Mouse (Mus musculus) urinary bladder, postnatal 10 days (tissue): Measurements from ENCODE around the gene Npdc1.
A peak's percentile ranks its signal among the peaks of the same experiment; 100 is the strongest.
"Not testable (repeated sequence)": the region's sequence is repeated elsewhere in the genome, so short reads cannot be mapped to it uniquely, and the experiment has no call there.

Source experiments
- DNase-seq: peaks from one replicate; pipeline ENCODE4 v3.0.0; 2022; ENCODE audit warnings: low spot score

Npdc1 gene

DNA sequence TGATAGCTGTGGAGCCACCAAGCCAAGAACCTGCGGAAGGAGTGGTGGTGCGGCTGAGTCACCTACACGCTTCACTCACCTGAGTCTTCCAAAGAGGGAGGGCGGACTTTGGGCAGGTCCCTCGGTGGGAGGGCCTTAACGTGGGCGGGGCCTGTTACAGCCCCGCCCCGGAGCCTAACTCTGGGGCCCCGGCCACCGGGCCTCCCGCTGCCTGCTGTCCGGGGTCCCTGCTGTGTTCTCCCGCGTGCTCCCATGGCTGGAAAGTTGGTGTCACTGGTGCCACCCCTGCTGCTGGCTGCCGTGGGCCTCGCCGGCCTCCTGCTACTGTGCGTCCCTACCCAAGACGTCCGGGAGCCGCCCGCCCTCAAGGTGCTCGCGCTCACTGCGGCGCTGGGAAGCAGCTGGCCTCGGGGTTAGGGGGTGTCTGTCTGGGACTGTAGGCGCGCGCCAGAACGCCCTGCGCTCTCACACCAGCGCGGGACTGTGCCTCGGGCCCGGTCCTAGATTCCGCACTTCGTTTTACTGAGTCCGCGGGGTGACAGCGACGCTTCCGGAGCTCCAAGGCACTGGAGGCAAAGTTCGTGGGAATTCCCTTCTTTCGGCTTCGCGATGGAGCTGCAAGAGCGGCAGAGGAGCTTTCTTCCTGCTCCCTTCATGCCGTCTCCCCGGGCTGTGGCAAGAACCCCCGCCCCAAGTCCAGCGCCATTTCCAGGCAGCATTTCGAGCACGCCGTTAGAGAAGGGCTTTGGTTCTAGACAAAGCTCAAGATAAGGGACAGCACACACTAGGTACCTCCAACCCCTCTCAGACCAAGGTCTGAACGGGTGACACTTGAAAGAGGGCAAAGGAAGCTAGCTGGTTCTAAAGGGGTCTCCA is 3.2 kb upstream of the Npdc1 start, which contains the start of gene Entpd2:
TSS of gene Entpd2 (plus strand) at position 154 of the 876 bp plus-strand sequence.
- DNase-seq: no peak

DNA sequence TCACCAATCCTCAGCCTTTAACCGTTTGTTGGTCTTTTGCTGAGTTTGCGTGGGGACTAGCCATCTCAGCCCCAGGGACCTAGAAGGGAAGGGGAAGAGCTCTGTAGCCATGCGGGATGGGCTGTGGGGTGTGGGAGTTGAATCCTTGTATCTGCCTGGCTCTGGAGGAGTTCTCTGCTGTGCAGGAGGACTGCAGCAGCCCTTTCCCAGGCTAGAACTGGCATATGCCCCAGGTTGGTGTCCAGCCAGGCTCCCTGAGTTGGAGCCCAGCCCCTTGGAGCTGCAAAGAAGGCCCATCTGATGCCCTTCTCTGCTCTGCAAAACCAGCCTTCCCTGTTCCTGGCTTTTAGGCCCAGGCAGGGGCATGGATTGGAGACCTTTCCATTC is 2.6 kb upstream of the Npdc1 start:
- no peak for DNase-seq

DNA sequence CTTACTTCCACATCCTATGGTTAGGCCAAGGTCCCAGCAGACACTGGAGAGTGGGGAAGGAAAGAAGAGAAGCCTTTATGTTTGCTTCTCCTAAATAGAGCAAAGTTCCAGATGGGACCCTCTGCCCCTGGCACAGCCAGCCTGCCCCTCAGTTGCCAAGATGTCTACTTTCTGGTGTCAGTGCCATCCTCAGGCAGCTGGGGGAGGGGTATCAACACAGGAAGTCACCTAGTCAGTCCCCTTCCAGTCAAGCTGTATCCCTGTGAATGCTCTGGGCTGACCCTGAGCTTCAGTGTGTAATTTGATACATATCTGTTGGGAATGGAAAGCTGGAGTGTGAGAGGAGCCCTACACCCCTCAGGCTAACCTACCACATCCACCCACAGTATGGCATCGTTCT is 2.1 kb upstream of the Npdc1 start:
- DNase-seq: no peak

DNA sequence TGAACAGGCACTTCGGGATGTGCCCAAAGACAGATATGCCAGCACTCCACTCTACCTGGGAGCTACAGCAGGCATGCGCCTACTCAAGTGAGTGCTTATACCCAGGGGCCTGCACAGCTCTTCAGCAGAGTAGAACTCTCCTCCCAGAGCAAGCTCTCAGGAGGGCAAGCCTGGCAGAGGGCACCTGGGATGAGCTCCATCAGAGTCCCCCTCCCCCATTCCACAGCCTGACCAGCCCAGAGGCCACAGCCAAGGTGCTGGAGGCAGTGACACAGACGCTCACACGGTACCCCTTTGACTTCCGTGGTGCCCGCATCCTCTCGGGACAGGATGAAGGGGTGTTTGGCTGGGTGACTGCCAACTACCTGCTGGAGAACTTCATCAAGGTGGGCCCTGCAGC is 1.1 kb upstream of the Npdc1 start:
- no peak for DNase-seq

DNA sequence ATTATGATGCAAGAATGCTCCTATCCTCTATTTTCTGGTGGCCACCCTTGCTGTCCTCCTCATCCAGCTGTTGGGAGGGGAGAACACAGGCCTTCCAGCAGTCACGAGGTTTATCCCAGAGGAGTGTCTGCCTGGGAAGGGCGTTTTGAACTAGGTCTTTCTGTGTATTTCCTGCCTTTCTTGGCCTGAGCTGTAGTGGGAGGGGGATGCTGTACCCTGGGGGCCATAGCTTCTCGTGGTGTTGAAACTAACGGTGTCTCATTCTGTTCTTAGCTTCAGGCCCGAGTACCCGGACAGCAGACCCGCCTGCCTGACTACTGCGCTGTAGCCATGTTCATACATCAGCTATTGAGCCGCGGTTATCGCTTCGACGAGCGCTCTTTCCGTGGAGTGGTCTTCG is 1.1 kb downstream of the Npdc1 start:
- DNase-seq: no peak

DNA sequence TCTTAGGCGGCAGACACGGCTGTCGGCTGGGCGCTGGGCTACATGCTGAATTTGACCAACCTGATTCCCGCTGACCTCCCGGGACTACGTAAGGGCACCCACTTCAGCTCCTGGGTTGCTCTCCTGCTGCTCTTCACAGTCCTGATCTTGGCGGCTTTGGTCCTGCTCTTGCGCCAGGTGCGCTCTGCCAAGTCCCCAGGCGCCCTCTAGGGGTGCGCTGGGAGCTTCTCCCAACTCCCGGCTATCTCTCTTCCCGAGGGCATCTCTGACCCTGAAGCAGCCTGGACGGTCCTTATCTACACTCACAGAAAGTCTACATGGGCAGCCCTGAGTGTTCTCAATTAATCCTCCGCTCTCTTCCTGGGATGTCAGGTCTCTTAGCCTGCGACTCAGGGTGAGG is 1.6 kb downstream of the Npdc1 start:
- DNase-seq: no peak

DNA sequence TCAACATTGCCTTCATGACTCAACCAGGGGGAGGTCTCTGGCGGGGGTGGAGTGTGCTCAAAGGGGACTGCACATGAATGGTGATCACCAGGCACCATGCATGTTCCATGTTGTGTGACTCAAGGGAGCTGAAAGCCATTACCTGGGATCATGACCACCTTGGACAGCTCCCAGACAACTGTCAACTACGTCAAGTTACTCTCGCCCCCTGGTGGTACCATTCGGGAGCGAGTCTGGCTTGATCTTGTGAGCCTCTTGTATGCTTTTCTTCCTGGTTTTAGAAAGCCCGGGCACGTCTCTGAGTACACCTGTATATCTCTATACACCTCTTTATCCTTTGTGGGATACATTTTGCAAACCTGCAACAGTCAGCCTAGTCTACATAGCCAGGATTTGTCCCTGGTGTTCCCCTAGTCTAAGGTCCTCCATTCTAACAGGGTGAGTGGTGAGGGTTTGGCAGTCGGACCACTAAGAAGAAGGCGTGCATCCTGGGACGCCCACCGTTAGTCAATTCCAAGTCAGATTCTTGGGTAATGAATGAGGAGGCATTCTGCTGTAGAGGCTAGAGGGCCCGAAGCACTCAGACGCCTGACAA is 3.3 kb downstream of the Npdc1 start:
- peak; percentile 44 for DNase-seq

- peak; percentile 25 for DNase-seq
Measured at GRCm38 (mm10) chr2:25402972-25403601, 3.9 kb downstream of the Npdc1 start.

GRCm38 (mm10) chr2:25403994-25404393 is 4.8 kb downstream of the Npdc1 start:
- DNase-seq: no peak

DNA sequence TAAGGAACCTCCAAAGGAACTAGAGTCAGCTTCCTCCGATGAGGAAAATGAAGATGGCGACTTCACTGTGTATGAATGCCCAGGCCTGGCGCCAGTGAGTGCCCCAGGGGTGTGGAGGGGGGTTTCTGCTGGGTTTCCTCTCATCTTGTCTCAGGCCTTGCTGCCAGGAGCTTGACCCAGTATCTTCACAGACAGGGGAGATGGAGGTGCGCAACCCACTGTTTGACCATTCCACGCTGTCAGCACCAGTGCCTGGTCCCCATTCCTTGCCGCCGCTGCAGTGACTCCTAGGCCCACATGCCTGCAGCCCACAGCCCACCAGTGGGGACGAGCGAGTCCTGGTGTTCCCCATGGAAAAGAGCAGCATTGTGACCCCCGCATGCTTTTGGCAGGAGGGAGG is 9.8 kb downstream of the Npdc1 start:
- no peak for DNase-seq

GRCm38 (mm10) chr2:25413436-25413835 is 14.3 kb downstream of the Npdc1 start:
- not testable (repeated sequence) for DNase-seq

DNA sequence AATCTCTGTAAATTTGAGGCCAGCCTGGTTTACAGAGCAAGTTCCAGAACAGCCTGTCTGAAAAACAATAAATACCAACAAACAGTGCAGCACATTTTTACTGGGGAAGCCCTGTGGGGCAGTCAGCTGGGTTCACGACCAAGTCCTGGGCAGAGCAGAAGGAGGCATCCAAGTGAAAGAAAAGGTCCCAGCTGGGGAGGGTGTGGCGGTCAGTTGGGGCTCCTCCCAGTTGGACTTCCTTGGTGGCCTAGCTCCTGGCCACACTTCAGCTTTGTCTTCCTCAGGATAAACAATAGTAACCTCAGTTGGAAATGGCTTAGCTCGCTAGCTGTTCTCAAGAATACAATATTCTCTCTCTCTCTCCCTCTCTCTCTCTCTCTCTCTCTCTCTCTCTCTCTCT is 18.3 kb downstream of the Npdc1 start:
- no peak for DNase-seq

DNA sequence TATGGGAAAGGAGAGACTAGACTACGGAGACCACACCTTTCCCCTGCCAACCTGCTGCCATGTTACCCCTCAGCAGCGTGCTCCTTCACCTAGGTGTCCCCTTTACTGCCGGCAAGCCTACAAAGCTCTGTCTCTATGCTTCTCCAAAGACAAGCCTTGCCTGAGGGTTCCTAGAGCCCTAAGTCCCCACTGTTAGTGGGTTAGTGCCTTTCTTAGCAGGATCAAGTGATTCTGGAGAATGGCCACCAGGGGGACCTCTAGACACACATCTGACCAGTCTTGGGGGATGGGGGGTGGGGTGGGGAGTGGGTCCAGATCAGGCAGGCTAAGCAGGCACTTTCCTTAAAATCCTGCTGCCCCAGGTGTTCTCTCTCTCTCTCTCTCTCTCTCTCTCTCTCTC is 22.7 kb downstream of the Npdc1 start:
- no peak for DNase-seq

DNA sequence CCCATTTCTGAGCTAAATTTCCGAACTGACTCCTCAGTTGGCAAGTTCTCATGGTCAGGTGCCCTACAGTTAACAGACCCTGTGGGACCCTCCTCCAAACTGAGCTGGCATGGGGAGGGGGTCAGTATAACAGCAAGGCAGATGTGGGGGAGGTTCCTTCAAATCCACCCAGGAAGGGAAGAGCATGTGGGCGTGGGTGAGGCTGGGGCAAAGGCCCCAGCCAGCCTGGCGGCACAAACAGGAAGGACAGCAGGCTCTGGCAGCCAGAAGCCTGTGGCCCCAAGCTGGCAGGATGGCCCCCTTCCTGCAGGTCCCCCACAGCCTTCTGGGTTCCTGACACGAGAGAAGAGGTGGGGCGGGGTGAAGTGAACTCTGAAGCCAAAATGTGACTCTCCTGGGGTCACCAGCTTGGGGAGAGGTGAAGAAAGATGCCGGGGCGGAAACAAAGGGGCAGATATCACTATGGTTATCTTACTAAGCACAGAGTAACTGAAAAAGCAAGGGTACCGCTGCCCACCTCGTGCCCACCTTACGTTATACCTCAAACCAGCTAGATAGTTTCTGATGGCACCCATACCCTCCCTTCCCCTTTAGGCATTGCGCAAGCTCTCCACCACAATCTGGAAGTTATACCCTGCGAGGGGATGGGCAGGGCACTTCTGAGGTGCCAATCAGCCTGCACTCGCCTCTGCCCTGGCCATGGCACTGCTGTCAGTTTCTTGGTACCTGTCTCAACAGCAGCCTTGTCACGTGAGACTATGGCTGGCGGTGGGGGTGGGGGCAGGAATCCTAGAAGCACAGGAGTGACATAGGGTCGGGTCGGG is 23.6 kb downstream of the Npdc1 start, which contains the start of gene Fut7:
TSS of gene Fut7 (plus strand) at position 681 of the 824 bp plus-strand sequence.
- DNase-seq: no peak

DNA sequence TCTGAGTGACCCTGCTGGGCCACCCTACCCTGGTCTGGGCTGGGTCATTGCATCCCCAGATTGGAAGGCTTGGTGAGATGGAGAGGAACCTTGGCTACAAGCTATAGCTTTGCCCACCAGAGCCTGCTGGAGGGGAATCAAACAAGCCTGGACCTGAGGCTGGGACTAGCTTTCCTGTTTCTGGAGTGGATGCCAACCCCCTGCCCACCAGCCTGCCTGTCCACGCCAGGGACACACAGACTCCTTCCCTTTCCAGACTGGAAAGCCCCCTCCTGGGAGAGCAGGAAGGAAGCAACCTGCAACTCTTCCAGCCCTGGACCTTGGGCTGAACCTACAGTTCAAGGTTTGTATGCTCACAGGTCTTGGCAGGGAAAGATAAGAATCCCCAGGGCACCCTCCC is 24.5 kb downstream of the Npdc1 start:
- DNase-seq: no peak

DNA sequence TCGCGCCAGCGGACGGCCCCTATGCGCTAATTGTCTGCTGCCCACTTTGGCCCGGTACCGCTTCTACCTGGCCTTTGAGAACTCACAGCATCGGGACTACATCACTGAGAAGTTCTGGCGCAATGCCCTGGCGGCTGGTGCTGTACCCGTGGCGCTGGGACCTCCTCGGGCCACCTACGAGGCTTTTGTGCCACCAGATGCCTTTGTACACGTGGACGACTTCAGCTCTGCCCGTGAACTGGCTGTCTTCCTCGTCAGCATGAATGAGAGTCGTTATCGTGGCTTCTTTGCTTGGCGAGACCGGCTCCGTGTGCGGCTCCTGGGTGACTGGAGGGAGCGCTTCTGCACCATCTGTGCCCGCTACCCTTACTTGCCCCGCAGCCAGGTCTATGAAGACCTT is 26.3 kb downstream of the Npdc1 start:
- no peak for DNase-seq

DNA sequence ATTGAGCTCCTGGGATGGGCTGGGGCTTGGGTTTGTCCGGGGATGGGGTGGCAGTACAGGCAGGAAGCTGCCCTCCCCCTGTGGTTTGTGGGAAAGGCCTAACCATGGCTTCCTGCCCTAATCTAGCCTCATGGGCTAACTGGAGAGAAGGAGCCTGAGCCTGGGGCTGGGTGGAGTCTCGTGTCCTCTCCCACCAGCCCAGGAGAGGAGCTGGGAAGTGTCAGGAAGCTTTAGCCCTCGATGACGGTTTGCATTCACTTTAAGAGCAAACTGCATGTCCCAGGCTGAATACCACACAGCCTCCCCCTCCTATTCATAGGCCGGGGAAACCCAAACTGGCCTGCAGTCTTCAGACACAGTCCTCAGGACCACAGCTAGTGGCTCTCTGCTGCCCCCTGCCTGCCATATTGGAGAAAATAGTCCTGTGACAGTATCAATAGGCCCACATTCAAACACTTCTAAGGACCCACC is 27.6 kb downstream of the Npdc1 start:
- no peak for DNase-seq

DNA sequence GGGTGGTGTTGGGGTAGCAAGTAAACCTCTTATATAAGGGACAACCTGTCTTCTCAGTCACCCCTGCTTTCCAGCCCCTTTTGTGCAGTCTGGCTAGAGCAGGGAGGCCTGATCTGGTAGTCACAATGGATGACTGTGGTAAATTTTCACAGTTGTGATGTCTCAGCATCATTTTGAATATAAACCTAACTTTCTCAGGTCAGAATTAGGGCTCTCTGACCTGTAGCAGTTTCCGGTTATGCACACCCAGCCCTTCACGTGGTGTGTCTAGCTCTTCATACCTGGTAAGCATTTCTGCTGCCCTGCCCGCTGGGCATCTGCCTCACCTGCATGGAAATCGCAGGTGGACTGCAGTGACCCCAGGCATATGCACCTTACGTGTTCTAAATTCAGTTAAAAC is 28.1 kb downstream of the Npdc1 start:
- DNase-seq: no peak

DNA sequence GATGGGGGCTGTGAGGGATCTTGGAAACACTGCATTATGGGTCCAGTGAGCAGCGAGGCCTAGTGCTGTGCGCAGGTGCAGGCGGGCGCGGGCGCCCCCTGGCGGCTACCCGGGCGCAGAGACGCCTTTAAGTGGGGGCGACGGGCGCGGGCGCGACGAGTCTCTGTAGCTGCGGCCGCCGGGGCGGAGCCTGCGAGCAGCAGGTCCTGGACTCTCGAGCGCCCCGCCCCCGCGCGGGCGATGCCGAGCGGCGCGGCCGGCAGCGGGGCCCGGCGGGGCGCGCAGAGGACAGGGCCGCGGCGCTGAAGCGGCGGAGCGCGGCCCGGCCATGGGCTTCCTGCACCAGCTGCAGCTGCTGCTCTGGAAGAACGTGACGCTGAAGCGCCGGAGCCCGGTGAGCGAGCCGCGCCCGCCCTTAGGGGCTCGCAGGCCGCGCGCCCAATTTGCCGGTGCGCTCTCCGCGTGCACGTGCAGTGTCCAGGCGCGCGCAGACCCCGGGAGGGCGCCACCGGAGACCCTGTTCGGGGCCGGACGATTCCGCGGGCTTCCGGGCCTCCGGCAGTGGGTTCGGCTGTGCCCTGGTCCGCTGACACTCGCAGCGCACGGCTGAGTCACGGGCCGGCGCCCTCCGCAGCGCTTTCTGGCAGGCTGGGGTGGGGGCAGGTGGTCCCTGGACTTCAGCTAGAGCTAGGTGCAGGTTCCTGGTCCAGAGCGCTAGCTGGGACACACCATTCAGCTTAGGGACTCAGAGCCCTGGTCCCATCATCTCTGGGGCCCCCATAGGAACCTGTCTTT is 29.5 kb downstream of the Npdc1 start, which contains the start of gene Abca2:
TSS of gene Abca2 (plus strand) at position 262 of the 795 bp plus-strand sequence.
- DNase-seq: peak; percentile 68

- DNase-seq: no peak
Measured at GRCm38 (mm10) chr2:25429435-25430180, 30.5 kb downstream of the Npdc1 start.
